Mouse (Mus musculus): Measurements from ENCODE around the gene Pik3cd.

DNA sequence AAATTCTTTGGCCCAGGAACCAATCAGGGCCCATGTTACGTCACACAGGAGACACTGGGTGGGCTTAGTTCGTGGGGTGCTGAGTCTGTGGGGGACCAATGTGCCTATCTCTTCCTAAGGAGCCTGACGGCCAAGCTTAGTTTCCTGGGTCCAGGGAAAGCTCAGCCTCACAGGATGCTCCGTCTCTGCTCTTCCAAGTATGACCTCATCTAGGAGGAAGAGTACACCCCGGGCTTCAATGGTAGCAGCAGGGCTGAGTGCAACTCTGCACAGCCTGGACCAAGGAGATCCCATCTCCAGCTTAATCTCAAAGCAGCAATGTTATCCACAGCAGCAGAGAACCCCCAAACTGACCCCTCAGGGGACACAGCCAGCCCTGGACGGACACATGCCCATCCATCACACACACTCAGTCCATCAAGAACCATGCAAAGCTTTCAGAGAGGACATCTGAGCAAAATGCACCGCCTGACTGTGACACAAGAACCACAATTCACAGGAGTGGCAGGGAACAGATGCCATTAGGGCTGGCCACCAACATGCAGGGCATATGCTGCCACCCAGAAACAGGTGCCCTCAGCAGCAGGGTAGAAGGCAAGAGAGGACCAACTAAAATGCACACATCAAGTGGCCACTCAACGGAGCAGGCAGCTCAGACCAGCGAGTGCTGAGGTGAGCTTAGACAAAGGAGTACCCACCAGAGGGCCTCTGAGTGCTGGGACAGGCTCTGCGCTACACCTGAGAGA is 32.5 kb upstream of the Pik3cd start:
- TF ChIP-seq POLR2A (IDR thresholded peaks at IDR 0.05; ENCODE audit: low read depth, low read length) (no peak), CTCF (IDR thresholded peaks at IDR 0.05; ENCODE audit: extremely low read depth, insufficient read length, insufficient replicate concordance, low read depth, low read length) (no peak)
